Mouse (Mus musculus) spleen, adult 2 months (tissue): ENCODE data around the gene Dapp1. TPM values are rescaled to one million over a fixed set of nuclear protein-coding genes. Genes with fewer than 3 reads are reported as not detected.

Experiments
- DNase-seq, 2 experiments: peaks; one replicate each; pipeline versions ENCODE4 v3.0.0 to v3.0.0-alpha.2; 2012 to 2021; ENCODE audit warnings: low spot score in 2 of 2, low read depth in 1 of 2
- H3K27ac ChIP-seq: fragments of 200-500 bp; 2 replicates; pipeline ENCODE4 v1.5.1; 2012; ENCODE audit warnings: low read length, inconsistent platforms; ENCODE audit not compliant: insufficient read depth
- H3K27me3 ChIP-seq: fragments of 200-500 bp; 2 replicates; pipeline ENCODE4 v1.6.1; 2012; ENCODE audit warnings: mild to moderate bottlenecking, moderate library complexity, low read length, inconsistent platforms; ENCODE audit not compliant: control insufficient read depth, insufficient read depth
- H3K36me3 ChIP-seq: fragments of 200-500 bp; 2 replicates; pipeline ENCODE4 v1.6.1; 2012; ENCODE audit warnings: mild to moderate bottlenecking, low read length, inconsistent platforms; ENCODE audit not compliant: control insufficient read depth, insufficient read depth
- H3K4me1 ChIP-seq: fragments of 200-500 bp; 2 replicates; pipeline ENCODE4 v1.6.1; 2011; ENCODE audit warnings: inconsistent platforms; ENCODE audit not compliant: control insufficient read depth, insufficient read depth, insufficient read length
- H3K4me3 ChIP-seq: fragments of 200-500 bp; 2 replicates; pipeline ENCODE4 v1.5.1; 2011; ENCODE audit warnings: mild to moderate bottlenecking, inconsistent platforms; ENCODE audit not compliant: insufficient read depth, insufficient read length; ENCODE audit errors: extremely low read depth
- CTCF ChIP-seq: fragments of 200-500 bp; IDR thresholded peaks from 2 replicates; pipeline ENCODE4 v1.5.1; 2011; ENCODE audit warnings: mild to moderate bottlenecking, inconsistent platforms; ENCODE audit not compliant: insufficient read depth, insufficient read length, insufficient replicate concordance; ENCODE audit errors: extremely low read depth
- POLR2A ChIP-seq: fragments of 200-500 bp; IDR thresholded peaks from 2 replicates; pipeline ENCODE4 v1.6.1; 2011; ENCODE audit warnings: low read depth, low read length, inconsistent platforms
- WGBS: fragments of 180-500 bp; shearing (Covaris S2); methylation state at CpG from one replicate; pipeline ENCODE4 v1.1.7; 2018; 5-methylcytosine and 5-hydroxymethylcytosine counted together
- polyA plus RNA-seq: library from polyadenylated mRNA; depleted of rRNA; stranded (reverse); fragments of >200 nt; gene quantifications from 2 replicates; pipeline ENCODE4 v1.2.3, GENCODE M21; 2012

Dapp1 gene
- polyA plus RNA-seq, 1 experiment, result 11.9 TPM

- WGBS, result 50% methylated on average over 10 of the region's 10 CpGs
- Histone ChIP-seq H3K4me3 (no peak overlapping the region), H3K4me1 (peaks cover 49% of the 10 kb centered on the region)
These were observed 31.0 kb downstream of the Dapp1 start for GRCm38 (mm10) chr3:137950191-137950885.

GRCm38 (mm10) chr3:137947525-137947924, 33.8 kb downstream of the Dapp1 start:
- Histone ChIP-seq H3K4me1 (peaks cover 29% of the 10 kb centered on the region), H3K36me3 (peaks cover 14% of the 10 kb centered on the region), H3K4me3 (no peak overlapping the region), H3K27ac (no peak overlapping the region), H3K27me3 (no peaks in the 10 kb centered on the region)
- no peak for DNase-seq
- whole genome bisulfite sequencing, result 19% methylated on average over 4 of the region's 4 CpGs
- TF ChIP-seq POLR2A (no peak), CTCF (no peak)

More at GRCm38 (mm10) chr3:137950191-137950885, 31.0 kb downstream of the Dapp1 start:
- TF ChIP-seq POLR2A, result no peak
- TF ChIP-seq CTCF, result no peak
- Histone ChIP-seq H3K27me3 (no peaks in the 10 kb centered on the region), H3K36me3 (peaks cover 7% of the 10 kb centered on the region), H3K27ac (peak overlapping the region; percentile 95)
- DNase-seq, result peak in 1 of 2 experiments; percentile 10

- no peaks in the 10 kb centered on the region for H3K27me3 ChIP-seq
- 81% methylated on average over 3 of the region's 3 CpGs for WGBS
- H3K27ac ChIP-seq, result peak overlapping the region; percentile 72
- DNase-seq, result no peak
- peaks cover 16% of the 10 kb centered on the region for H3K36me3 ChIP-seq
- H3K4me3 ChIP-seq, result no peak overlapping the region
- TF ChIP-seq POLR2A (no peak), CTCF (no peak)
- H3K4me1 ChIP-seq, result peaks cover 23% of the 10 kb centered on the region
These were observed 34.5 kb downstream of the Dapp1 start for GRCm38 (mm10) chr3:137946827-137947226.

DNA sequence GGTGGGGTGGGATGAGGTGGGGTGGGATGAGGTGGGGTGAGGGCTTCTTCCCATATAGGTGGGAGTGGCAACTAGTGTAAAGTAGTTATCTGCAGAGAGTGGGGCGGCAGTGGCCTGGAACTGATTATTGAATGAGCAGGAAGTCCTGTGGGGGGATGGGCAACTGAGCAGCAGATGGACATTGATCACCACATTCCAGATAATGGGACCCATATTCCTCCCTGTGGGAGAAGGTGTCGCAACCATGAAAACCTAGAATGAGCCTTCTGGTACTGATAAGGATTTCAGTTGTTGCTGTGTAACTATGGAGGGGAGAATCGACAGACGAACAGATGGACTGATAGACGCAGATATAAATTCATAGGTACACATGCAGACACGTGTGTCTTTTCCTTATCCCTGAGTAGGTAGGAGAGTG, 37.6 kb downstream of the Dapp1 start:
- no peak overlapping the region for H3K4me3 ChIP-seq
- H3K36me3 ChIP-seq, result peaks cover 21% of the 10 kb centered on the region
- TF ChIP-seq CTCF, result no peak
- TF ChIP-seq POLR2A, result no peak
- no peak for DNase-seq
- no peak overlapping the region for H3K27ac ChIP-seq
- 82% methylated on average over 6 of the region's 6 CpGs for WGBS
- no peaks in the 10 kb centered on the region for H3K27me3 ChIP-seq
- H3K4me1 ChIP-seq, result peaks cover 8% of the 10 kb centered on the region; the same call in 1 of the 2 replicates

GRCm38 (mm10) chr3:137942098-137942622, 39.2 kb downstream of the Dapp1 start:
- 86% methylated on average over 12 of the region's 12 CpGs for WGBS
- TF ChIP-seq POLR2A, result no peak
- no peak for TF ChIP-seq CTCF

DNA sequence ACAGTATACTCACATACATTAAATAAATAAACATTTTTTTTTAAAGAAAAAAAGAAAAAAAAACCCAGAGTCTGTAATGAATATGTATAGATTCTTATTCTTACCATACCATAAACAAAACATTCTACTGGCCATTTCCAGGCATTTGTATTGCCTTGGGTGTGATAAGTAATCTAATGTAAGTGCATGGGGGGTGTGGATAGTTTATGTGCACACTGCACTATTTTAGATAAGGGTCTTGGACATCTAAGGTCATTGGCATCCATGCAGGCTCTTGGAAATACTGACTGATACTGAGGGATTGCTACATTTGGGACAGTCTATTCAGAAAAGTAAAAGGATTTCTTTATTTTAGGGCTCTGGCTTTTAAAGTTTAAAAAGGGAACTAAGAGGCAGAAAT, 39.8 kb downstream of the Dapp1 start:
- DNase-seq, result no peak
- H3K4me1 ChIP-seq, result peaks cover under 1% of the 10 kb centered on the region; the same call in 1 of the 2 replicates
- no peak overlapping the region for H3K27ac ChIP-seq
- no peak overlapping the region for H3K4me3 ChIP-seq
- H3K36me3 ChIP-seq, result peaks cover 31% of the 10 kb centered on the region
- no peaks in the 10 kb centered on the region for H3K27me3 ChIP-seq
- TF ChIP-seq CTCF (no peak), POLR2A (no peak)

More at GRCm38 (mm10) chr3:137942098-137942622, 39.2 kb downstream of the Dapp1 start:
- H3K27me3 ChIP-seq, result no peaks in the 10 kb centered on the region
- no peak for DNase-seq
- H3K4me1 ChIP-seq, result peaks cover 5% of the 10 kb centered on the region; the same call in 1 of the 2 replicates
- H3K36me3 ChIP-seq, result peaks cover 26% of the 10 kb centered on the region
- no peak overlapping the region for H3K4me3 ChIP-seq
- H3K27ac ChIP-seq, result no peak overlapping the region

DNA sequence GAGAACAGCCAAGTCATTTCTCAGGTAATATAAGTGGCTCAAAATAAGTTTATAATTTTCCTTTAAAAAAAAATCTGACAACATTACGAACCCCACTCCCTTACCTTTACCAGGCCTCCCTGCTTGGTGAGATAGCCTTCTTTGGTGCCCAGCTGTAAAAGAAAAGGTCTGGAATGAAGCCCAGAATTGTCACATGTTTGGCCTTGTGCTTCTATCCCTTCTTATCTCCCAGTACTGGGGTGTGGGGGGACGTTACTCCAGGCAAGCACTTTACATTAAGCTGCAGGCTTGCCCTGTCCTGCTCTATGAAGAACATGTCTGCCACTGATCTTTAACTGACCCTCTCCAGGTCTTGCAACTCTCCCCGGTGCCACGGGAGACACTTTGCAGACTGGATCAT, 40.6 kb downstream of the Dapp1 start:
- Histone ChIP-seq H3K27ac (no peak overlapping the region), H3K4me1 (no peaks in the 10 kb centered on the region)
- no peak for DNase-seq

More for the DNA sequence above, 40.6 kb downstream of the Dapp1 start:
- Histone ChIP-seq H3K27me3 (no peaks in the 10 kb centered on the region), H3K4me3 (no peak overlapping the region), H3K36me3 (peaks cover 31% of the 10 kb centered on the region)
- WGBS, result 77% methylated on average over 4 of the region's 4 CpGs
- no peak for TF ChIP-seq POLR2A
- TF ChIP-seq CTCF, result no peak
